In genomic region chr10:80985970-80986701, GRCm38 (mm10) we compare ENCODE assay signal across 8 mouse cellular contexts. TPM values are rescaled to one million over a fixed set of nuclear protein-coding genes. Genes with fewer than 3 reads are reported as not detected.
DNase-seq lines count a peak whose midpoint lies in the region; ATAC-seq and TF ChIP-seq lines count a peak whose summit lies in the region.

No protein-coding gene starts in this region.

- peaks cover 24% of the 10 kb centered on the region for H3K27me3 ChIP-seq in embryonic facial prominence, embryonic 14.5 days (replicated peaks; ENCODE audit: control insufficient read depth, insufficient read depth, low read length)
- H3K27me3 ChIP-seq in limb, embryonic 11.5 days (ENCODE audit: control insufficient read depth, insufficient read depth, low read length): peaks cover 37% of the 10 kb centered on the region
- H3K27me3 ChIP-seq in neural tube, embryonic 14.5 days (ENCODE audit: control insufficient read depth, insufficient read depth, low read length): peaks cover 23% of the 10 kb centered on the region

- no peaks in the 10 kb centered on the region for H3K9me3 ChIP-seq in embryonic facial prominence, embryonic 14.5 days (ENCODE audit: control insufficient read depth, low read length)
- no peaks in the 10 kb centered on the region for H3K9me3 ChIP-seq in limb, embryonic 11.5 days (ENCODE audit: control insufficient read depth, low read length)
- H3K9me3 ChIP-seq in neural tube, embryonic 14.5 days (ENCODE audit: control insufficient read depth, low read length): no peaks in the 10 kb centered on the region

- H3K4me2 ChIP-seq in embryonic facial prominence, embryonic 14.5 days (ENCODE audit: low read depth, low read length): peak overlapping the region; percentile 45
- 0 out of 2 replicates have a peak overlapping the region, but pooled peaks have one; percentile 7 for H3K4me2 ChIP-seq in limb, embryonic 11.5 days (ENCODE audit: low read depth, severe bottlenecking)
- 0 out of 2 replicates have a peak overlapping the region, but pooled peaks have one; percentile 12 for H3K4me2 ChIP-seq in neural tube, embryonic 14.5 days (ENCODE audit: low read depth, low read length)

- TF ChIP-seq CTCF in lung, adult 2 months (IDR thresholded peaks at IDR 0.05; ENCODE audit: insufficient read depth, low read length): no peak

- peak; percentile 24; the same call in 1 of the 2 replicates for TF ChIP-seq POLR2A in lung, adult 2 months (IDR thresholded peaks at IDR 0.05; ENCODE audit: borderline replicate concordance, extremely low read depth, low read depth, low read length)

- H3K36me3 ChIP-seq in embryonic facial prominence, embryonic 14.5 days (ENCODE audit: control insufficient read depth, insufficient read depth, low read length): no peaks in the 10 kb centered on the region
- H3K36me3 ChIP-seq in limb, embryonic 11.5 days (ENCODE audit: control insufficient read depth, insufficient read depth, low read length): no peaks in the 10 kb centered on the region
- H3K36me3 ChIP-seq in neural tube, embryonic 14.5 days (ENCODE audit: control insufficient read depth, insufficient read depth, low read length): no peaks in the 10 kb centered on the region

- WGBS in lung, adult 2 months: 17% methylated on average over 13 of the region's 13 CpGs
- WGBS in embryonic facial prominence, embryonic 14.5 days: 32% methylated on average over 13 of the region's 13 CpGs
- WGBS in limb, embryonic 11.5 days: 35% methylated on average over 13 of the region's 13 CpGs
- 36% methylated on average over 13 of the region's 13 CpGs for WGBS in neural tube, embryonic 14.5 days

- H3K4me1 ChIP-seq in lung, adult 2 months (ENCODE audit: control insufficient read depth, insufficient read depth, low read length): peaks cover 10% of the 10 kb centered on the region
- H3K4me1 ChIP-seq in embryonic facial prominence, embryonic 14.5 days (ENCODE audit: control insufficient read depth, insufficient read depth, low read length): peaks cover 4% of the 10 kb centered on the region
- peaks cover 5% of the 10 kb centered on the region; the same call in 1 of the 2 replicates for H3K4me1 ChIP-seq in limb, embryonic 11.5 days (ENCODE audit: control insufficient read depth, insufficient read depth, low read length)
- H3K4me1 ChIP-seq in neural tube, embryonic 14.5 days (ENCODE audit: control insufficient read depth, insufficient read depth, low read length): no peaks in the 10 kb centered on the region

- DNase-seq in lung, adult 2 months: no peak
- no peak for DNase-seq in lung, postnatal 25 days (ENCODE audit: low spot score)
- DNase-seq in embryonic facial prominence, embryonic 14.5 days (ENCODE audit: low spot score): no peak
- DNase-seq in limb, embryonic 11.5 days (ENCODE audit: low spot score): no peak
- DNase-seq in right cerebral cortex, postnatal 10 days (ENCODE audit: low spot score in 2 of 2): no peak
- DNase-seq in frontal cortex, postnatal 36 days (ENCODE audit: low spot score in 2 of 2): no peak
- no peak for DNase-seq in Muller cell, postnatal 12 days (ENCODE audit: inconsistent ontology term)

- no peak overlapping the region for H3K27ac ChIP-seq in embryonic facial prominence, embryonic 14.5 days (replicated peaks; ENCODE audit: low read depth, low read length)
- H3K27ac ChIP-seq in limb, embryonic 11.5 days (replicated peaks; ENCODE audit: low read depth, low read length): no peak overlapping the region
- no peak overlapping the region for H3K27ac ChIP-seq in neural tube, embryonic 14.5 days (ENCODE audit: low read depth, low read length)

- no peak; the same call in 1 of the 2 replicates for ATAC-seq in embryonic facial prominence, embryonic 14.5 days (ENCODE audit: low read depth)
- ATAC-seq in limb, embryonic 11.5 days (ENCODE audit: insufficient number of reproducible peaks, low FRiP score, low TSS enrichment, low read depth): no peak
- no peak for ATAC-seq in neural tube, embryonic 14.5 days (ENCODE audit: low read depth)

- peak overlapping the region; percentile 9; the same call in 1 of the 2 replicates for H3K9ac ChIP-seq in embryonic facial prominence, embryonic 14.5 days (ENCODE audit: low read depth, low read length)
- H3K9ac ChIP-seq in limb, embryonic 11.5 days (ENCODE audit: low read length): no peak overlapping the region
- H3K9ac ChIP-seq in neural tube, embryonic 14.5 days (replicated peaks; ENCODE audit: low read depth, low read length): no peak overlapping the region; the same call in 1 of the 2 replicates

- peak overlapping the region; percentile 52 for H3K4me3 ChIP-seq in lung, adult 2 months (replicated peaks; ENCODE audit: extremely low read depth, low read depth, low read length)
- H3K4me3 ChIP-seq in embryonic facial prominence, embryonic 14.5 days (ENCODE audit: low read depth, low read length): peak overlapping the region; percentile 19
- H3K4me3 ChIP-seq in limb, embryonic 11.5 days (ENCODE audit: low read depth, low read length): no peak overlapping the region
- H3K4me3 ChIP-seq in neural tube, embryonic 14.5 days (ENCODE audit: low read depth, low read length): no peak overlapping the region

RNA-seq across cellular contexts. Expression of gene Gng7, which starts 28.6 kb away (rescaled TPM):
- 2.6 and 3.0 TPM in 2 replicates for polyA plus RNA-seq in lung, adult 2 months (2012; rRNA removed)
- 5.9 and 8.7 TPM in 2 replicates for polyA plus RNA-seq in embryonic facial prominence, embryonic 14.5 days (2014; fragmentation: Nextera tagmentation; extraction: Ambion mirVana)
- 4.6 and 4.8 TPM in 2 replicates for polyA plus RNA-seq in limb, embryonic 11.5 days (2014; fragmentation: Nextera tagmentation; extraction: Ambion mirVana)
- 20.3 and 22.7 TPM in 2 replicates for polyA plus RNA-seq in neural tube, embryonic 14.5 days (2014; fragmentation: Nextera tagmentation; extraction: Ambion mirVana)

RNA-seq across cellular contexts. Expression of gene Diras1, which starts 39.3 kb away (rescaled TPM):
- 0.03 TPM in 1 of 2 replicates, not detected in the other for polyA plus RNA-seq in lung, adult 2 months (2012; rRNA removed)
- polyA plus RNA-seq in embryonic facial prominence, embryonic 14.5 days (2014; fragmentation: Nextera tagmentation; extraction: Ambion mirVana): 0.95 and 1.1 TPM in 2 replicates
- polyA plus RNA-seq in limb, embryonic 11.5 days (2014; fragmentation: Nextera tagmentation; extraction: Ambion mirVana): 0.07 and 0.16 TPM in 2 replicates
- 24.0 and 28.8 TPM in 2 replicates for polyA plus RNA-seq in neural tube, embryonic 14.5 days (2014; fragmentation: Nextera tagmentation; extraction: Ambion mirVana)

RNA-seq across cellular contexts. Expression of gene Slc39a3, which starts 51.1 kb away (rescaled TPM):
- 44.2 and 46.9 TPM in 2 replicates for polyA plus RNA-seq in lung, adult 2 months (2012; rRNA removed)
- 11.9 and 15.4 TPM in 2 replicates for polyA plus RNA-seq in embryonic facial prominence, embryonic 14.5 days (2014; fragmentation: Nextera tagmentation; extraction: Ambion mirVana)
- polyA plus RNA-seq in limb, embryonic 11.5 days (2014; fragmentation: Nextera tagmentation; extraction: Ambion mirVana): 7.8 and 7.9 TPM in 2 replicates
- polyA plus RNA-seq in neural tube, embryonic 14.5 days (2014; fragmentation: Nextera tagmentation; extraction: Ambion mirVana): 26.7 and 34.6 TPM in 2 replicates

RNA-seq across cellular contexts. Expression of gene Gadd45b, which starts 56.3 kb away (rescaled TPM):
- polyA plus RNA-seq in lung, adult 2 months (2012; rRNA removed): 103 and 120 TPM in 2 replicates
- polyA plus RNA-seq in embryonic facial prominence, embryonic 14.5 days (2014; fragmentation: Nextera tagmentation; extraction: Ambion mirVana): 35.5 and 39.9 TPM in 2 replicates
- polyA plus RNA-seq in limb, embryonic 11.5 days (2014; fragmentation: Nextera tagmentation; extraction: Ambion mirVana): 10.9 and 12.3 TPM in 2 replicates
- 7.4 and 7.6 TPM in 2 replicates for polyA plus RNA-seq in neural tube, embryonic 14.5 days (2014; fragmentation: Nextera tagmentation; extraction: Ambion mirVana)

Comparison
In these comparisons a context has a peak if more than half of its experiments do, and no peak if none do; other contexts are left out.
1. H3K4me3 ChIP-seq: peak in lung, adult 2 months (single experiment) and embryonic facial prominence, embryonic 14.5 days (single experiment); none in limb, embryonic 11.5 days (single experiment) and neural tube, embryonic 14.5 days (single experiment).
2. RNA of gene Diras1, which starts 39.3 kb away (polyA plus RNA-seq): 24.0 to 28.8 TPM in neural tube, embryonic 14.5 days; 0.95 to 1.1 TPM in embryonic facial prominence, embryonic 14.5 days, 0.07 to 0.16 TPM in limb, embryonic 11.5 days and 0.03 TPM in lung, adult 2 months; every median in the first group is over 10 times any median in the second.
3. Peak in every context shown above with its lines, with median percentiles within 50 percentile points of each other: H3K4me2 ChIP-seq.